Mouse (Mus musculus): ENCODE data around the gene Tspo.

The Tspo gene

DNA sequence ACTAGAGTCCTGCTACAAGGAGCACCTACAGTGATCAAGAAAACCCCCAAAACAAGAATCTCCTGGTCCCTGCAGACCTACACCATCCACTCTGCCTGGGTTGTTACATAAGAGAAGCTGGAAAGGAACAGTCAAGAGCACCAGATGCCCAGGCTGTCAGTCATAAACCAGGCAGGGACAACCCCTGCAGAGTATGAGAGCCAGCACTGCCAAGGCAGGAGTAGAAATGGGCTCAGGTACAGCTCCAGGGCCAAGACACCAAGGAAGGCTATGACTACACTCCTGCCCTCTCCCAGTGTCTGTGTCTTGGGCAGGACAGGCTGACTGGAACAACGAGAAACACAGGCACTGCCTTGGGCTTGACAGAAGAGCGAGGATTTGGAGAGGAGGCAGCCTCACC, 13.3 kb upstream of the Tspo start:
- H3K4me1 ChIP-seq (replicated peaks; ENCODE audit: low read depth, low read length): peaks cover 31% of the 10 kb centered on the region
- no peaks in the 10 kb centered on the region for H3K27me3 ChIP-seq (ENCODE audit: insufficient read depth, low read length)
- no peak for TF ChIP-seq POU5F1 (IDR thresholded peaks at IDR 0.05; ENCODE audit: borderline replicate concordance, low read length)
- TF ChIP-seq CTCF (conservative IDR thresholded peaks at IDR 0.05; ENCODE audit: low read length): no peak
- no peak for TF ChIP-seq NANOG (IDR thresholded peaks at IDR 0.05; ENCODE audit: borderline replicate concordance, low read length)
- peaks cover 83% of the 10 kb centered on the region for H3K36me3 ChIP-seq (ENCODE audit: insufficient read depth, low read length)
- H3K4me3 ChIP-seq (replicated peaks; ENCODE audit: low read length): no peak overlapping the region
- H3K9me3 ChIP-seq (ENCODE audit: low read length): no peaks in the 10 kb centered on the region

DNA sequence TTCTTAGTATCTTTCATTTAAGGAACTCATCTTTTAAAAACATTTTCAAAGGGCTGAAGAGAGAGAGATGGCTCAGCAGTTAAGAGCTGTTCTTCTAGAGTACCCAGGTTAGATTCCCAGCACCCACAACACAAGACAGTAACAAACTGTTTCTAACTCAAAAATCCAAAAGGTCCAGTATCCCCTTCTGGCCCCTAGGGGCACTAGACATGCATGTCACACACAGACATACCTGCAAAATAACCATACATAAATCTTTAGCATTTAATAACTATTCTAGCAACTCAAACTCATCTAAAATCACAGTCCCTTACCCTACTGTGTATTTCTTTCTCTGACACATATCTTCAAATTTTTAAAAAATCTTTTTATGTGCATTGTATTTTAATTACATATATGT, 9.6 kb upstream of the Tspo start:
- Histone ChIP-seq H3K4me3 (replicated peaks; ENCODE audit: low read length) (no peak overlapping the region), H3K4me1 (replicated peaks; ENCODE audit: low read depth, low read length) (peaks cover 14% of the 10 kb centered on the region), H3K36me3 (ENCODE audit: insufficient read depth, low read length) (peaks cover 46% of the 10 kb centered on the region), H3K9me3 (ENCODE audit: low read length) (no peaks in the 10 kb centered on the region), H3K27me3 (ENCODE audit: insufficient read depth, low read length) (no peaks in the 10 kb centered on the region)
- TF ChIP-seq NANOG (IDR thresholded peaks at IDR 0.05; ENCODE audit: borderline replicate concordance, low read length) (no peak), CTCF (conservative IDR thresholded peaks at IDR 0.05; ENCODE audit: low read length) (peak; percentile 44), POU5F1 (IDR thresholded peaks at IDR 0.05; ENCODE audit: borderline replicate concordance, low read length) (no peak)

DNA sequence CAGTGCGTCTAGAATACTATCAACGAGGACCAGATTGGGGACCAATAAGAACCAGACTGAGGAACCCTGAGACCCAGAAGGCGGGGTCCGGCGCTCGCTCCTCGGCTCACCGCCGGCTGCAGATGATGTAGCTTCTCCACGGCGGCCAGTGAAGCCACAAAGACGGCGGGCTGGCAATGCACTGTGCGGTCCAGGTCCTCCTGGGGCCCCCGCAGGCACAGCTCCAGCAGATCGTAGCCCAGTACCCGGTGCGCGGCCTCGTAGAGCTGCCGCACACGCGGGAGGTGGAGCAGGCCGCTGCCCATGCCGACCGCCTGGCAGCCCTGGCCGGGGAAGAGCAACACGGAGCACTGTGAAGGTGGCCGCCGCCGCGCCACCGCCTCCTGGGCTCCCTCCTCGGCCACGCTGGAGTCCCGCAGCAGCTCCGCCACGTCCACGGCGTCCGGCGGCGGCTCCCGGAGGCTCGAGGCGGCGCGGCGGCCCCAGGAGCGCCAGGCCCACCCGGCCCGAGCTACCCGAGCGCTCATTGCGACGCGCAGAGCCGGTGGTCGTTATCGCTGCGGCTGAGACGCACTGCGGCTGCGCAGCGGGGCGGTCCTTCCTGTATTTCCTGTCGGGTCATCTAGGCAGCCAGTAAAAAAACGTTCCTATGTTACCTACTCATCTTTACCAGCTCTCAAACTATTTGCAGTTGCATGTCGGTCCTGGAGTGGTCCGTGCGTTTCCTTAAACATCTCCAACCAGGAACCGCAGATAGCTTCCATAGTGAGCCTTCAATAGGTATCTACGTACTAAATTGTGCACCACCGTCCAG, 8.0 kb upstream of the Tspo start:
- TF ChIP-seq CTCF (conservative IDR thresholded peaks at IDR 0.05; ENCODE audit: low read length) (no peak), POU5F1 (IDR thresholded peaks at IDR 0.05; ENCODE audit: borderline replicate concordance, low read length) (no peak), NANOG (IDR thresholded peaks at IDR 0.05; ENCODE audit: borderline replicate concordance, low read length) (no peak)
- H3K9me3 ChIP-seq (ENCODE audit: low read length): no peaks in the 10 kb centered on the region
- peaks cover 31% of the 10 kb centered on the region for H3K36me3 ChIP-seq (ENCODE audit: insufficient read depth, low read length)
- peak overlapping the region; percentile 90 for H3K4me3 ChIP-seq (replicated peaks; ENCODE audit: low read length)
- H3K27me3 ChIP-seq (ENCODE audit: insufficient read depth, low read length): no peaks in the 10 kb centered on the region
- H3K4me1 ChIP-seq (replicated peaks; ENCODE audit: low read depth, low read length): peaks cover 14% of the 10 kb centered on the region

DNA sequence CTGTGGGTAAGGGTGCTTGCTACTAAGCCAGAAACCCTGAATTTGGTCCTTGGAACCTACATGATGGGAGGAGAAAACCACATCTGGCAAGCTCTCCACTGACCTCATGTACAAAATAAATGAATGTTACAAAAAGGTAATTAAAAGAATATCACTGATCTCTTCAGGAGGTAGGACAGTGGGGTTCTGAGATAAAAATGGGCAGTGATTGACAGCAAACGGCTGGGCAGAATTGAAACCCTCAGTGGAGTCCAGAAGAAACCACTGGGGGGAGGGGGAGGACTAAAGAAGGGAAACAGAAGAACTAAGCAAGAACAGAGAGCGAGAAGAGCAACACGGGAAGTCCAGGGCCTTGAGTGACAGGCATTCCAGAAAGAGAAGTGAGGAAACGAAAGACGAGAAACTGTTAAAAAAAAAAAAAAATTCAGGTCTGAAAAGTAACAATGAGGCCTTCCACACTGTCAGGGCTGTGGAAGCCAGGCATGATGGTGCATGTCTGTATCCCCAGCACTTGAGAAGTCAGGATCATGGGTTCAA, 2.4 kb upstream of the Tspo start:
- Histone ChIP-seq H3K4me3 (replicated peaks; ENCODE audit: low read length) (no peak overlapping the region), H3K27me3 (ENCODE audit: insufficient read depth, low read length) (no peaks in the 10 kb centered on the region)
- no peak for TF ChIP-seq NANOG (IDR thresholded peaks at IDR 0.05; ENCODE audit: borderline replicate concordance, low read length)

DNA sequence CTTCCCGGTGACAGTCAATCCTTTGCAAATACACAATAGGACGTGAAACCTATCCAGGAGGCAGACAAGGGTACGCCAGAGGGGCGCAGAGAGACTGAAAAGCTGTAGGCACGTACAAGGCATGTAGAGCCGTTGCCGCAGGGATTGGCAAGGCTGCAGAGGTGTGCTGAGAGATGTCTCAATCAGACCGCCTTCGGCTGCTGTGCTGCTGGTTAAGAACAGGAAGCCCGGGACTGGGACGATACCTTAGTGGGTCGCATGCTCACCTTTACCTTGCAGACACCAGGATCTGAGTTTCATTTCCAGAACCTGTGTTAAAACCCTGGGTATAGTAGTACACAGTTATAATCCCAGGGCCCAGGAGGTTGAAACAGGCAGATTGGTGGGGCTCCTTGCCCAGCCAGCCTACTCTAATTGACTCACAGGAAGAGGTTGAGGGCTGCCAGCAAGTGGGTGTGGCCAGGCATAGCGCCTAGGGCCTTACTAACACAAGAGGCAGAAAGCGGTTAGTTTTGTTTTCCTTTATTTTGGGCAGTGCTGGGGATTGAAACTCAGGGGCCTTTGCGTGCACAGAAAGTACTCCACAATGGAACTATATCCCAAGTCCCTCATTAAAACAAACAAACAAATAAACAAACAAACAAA, 644 bp upstream of the Tspo start:
- no peaks in the 10 kb centered on the region for H3K9me3 ChIP-seq (ENCODE audit: low read length)
- TF ChIP-seq CTCF (conservative IDR thresholded peaks at IDR 0.05; ENCODE audit: low read length) (no peak), POU5F1 (IDR thresholded peaks at IDR 0.05; ENCODE audit: borderline replicate concordance, low read length) (no peak), NANOG (IDR thresholded peaks at IDR 0.05; ENCODE audit: borderline replicate concordance, low read length) (no peak)
- H3K4me3 ChIP-seq (replicated peaks; ENCODE audit: low read length): peak overlapping the region; percentile 73
- no peaks in the 10 kb centered on the region for H3K36me3 ChIP-seq (ENCODE audit: insufficient read depth, low read length)
- H3K27me3 ChIP-seq (ENCODE audit: insufficient read depth, low read length): no peaks in the 10 kb centered on the region
- peaks cover 56% of the 10 kb centered on the region for H3K4me1 ChIP-seq (replicated peaks; ENCODE audit: low read depth, low read length)

More for the DNA sequence above, 2.4 kb upstream of the Tspo start:
- Histone ChIP-seq H3K36me3 (ENCODE audit: insufficient read depth, low read length) (no peaks in the 10 kb centered on the region), H3K4me1 (replicated peaks; ENCODE audit: low read depth, low read length) (peaks cover 48% of the 10 kb centered on the region), H3K9me3 (ENCODE audit: low read length) (no peaks in the 10 kb centered on the region)

DNA sequence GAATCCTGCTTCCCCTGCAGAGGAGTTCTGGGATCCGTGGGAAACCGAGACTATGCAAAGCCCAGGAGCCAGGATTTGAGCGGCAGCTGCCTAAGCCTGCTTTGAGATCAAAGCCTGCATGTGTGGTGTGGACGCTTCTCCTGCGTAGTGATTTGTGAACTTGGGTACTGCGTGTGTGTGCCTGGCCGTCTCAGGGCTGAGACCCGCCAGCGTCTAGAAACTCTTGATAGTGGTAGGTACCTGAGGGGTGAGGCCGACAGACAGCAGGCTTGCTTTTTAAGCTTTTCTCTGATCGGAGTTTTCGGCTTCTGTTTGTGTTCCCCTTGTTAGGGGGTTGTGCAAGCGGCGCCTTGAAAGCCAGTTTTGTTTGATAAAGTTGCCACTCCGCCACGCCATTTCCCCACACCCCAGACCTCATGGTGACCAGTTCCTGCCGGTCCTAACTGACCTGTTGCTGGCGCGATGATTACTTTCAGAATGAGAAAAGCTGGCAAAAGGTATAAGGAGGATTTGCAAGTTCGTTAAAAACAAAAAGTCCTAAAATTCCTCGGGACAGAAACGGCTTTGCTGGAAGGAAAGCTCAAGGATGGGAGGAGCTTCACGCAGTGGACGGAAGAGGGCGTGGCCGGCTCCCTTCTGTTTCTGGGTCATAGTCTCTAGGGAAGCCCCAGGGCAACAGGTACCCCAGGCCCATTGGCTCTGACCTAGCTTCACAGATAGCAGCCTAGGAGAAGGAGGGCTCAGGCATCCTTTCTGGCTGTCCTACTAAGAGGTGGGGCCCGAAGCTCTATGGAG, 662 bp downstream of the Tspo start:
- no peaks in the 10 kb centered on the region for H3K36me3 ChIP-seq (ENCODE audit: insufficient read depth, low read length)
- no peaks in the 10 kb centered on the region for H3K9me3 ChIP-seq (ENCODE audit: low read length)
- peak overlapping the region; percentile 73 for H3K4me3 ChIP-seq (replicated peaks; ENCODE audit: low read length)
- peaks cover 56% of the 10 kb centered on the region for H3K4me1 ChIP-seq (replicated peaks; ENCODE audit: low read depth, low read length)
- no peak for TF ChIP-seq NANOG (IDR thresholded peaks at IDR 0.05; ENCODE audit: borderline replicate concordance, low read length)
- TF ChIP-seq POU5F1 (IDR thresholded peaks at IDR 0.05; ENCODE audit: borderline replicate concordance, low read length): no peak
- no peak for TF ChIP-seq CTCF (conservative IDR thresholded peaks at IDR 0.05; ENCODE audit: low read length)
- no peaks in the 10 kb centered on the region for H3K27me3 ChIP-seq (ENCODE audit: insufficient read depth, low read length)

DNA sequence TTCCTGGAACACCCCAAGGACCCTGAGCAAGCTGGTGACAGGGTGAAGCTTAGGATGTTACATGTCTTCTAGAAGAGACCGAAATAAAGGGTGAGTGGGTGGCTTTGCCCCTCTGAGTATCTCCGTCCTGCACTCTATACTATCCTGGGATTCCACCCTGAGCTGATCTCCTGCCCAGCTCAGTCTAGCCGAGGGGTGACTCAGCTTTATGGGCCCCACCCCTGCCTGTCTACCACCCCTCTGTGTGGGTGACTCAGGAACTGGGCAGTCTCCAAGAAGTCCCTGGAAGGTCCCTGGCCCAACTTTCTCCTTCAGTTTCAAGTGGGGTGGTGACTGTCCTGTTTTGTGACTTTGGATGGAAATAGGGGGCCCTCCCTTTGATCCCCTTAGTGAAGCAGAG, 2.0 kb downstream of the Tspo start:
- Histone ChIP-seq H3K4me3 (replicated peaks; ENCODE audit: low read length) (no peak overlapping the region), H3K27me3 (ENCODE audit: insufficient read depth, low read length) (no peaks in the 10 kb centered on the region), H3K36me3 (ENCODE audit: insufficient read depth, low read length) (no peaks in the 10 kb centered on the region), H3K9me3 (ENCODE audit: low read length) (no peaks in the 10 kb centered on the region), H3K4me1 (replicated peaks; ENCODE audit: low read depth, low read length) (peaks cover 69% of the 10 kb centered on the region)
- TF ChIP-seq NANOG (IDR thresholded peaks at IDR 0.05; ENCODE audit: borderline replicate concordance, low read length) (no peak), POU5F1 (IDR thresholded peaks at IDR 0.05; ENCODE audit: borderline replicate concordance, low read length) (no peak), CTCF (conservative IDR thresholded peaks at IDR 0.05; ENCODE audit: low read length) (no peak)

DNA sequence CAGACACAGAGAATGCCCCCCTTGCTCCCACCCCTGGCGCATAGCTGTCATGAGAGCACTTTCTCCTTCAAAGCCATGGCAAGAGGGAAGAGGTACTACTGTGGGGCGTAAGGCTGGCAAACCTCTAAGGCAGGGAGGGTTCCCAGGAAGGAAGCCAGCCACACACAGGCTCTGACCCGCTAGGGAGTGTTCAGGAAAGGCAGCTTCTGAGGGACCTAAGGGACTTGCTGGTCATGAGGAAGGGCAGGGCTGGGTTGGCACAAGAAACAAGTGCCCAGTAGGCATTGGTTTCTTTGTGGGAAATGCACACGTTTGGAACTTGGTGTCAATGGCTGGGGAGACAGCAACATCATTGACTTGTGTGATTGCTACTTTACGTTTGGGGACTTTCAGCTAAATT, 2.6 kb downstream of the Tspo start:
- H3K9me3 ChIP-seq (ENCODE audit: low read length): no peaks in the 10 kb centered on the region
- no peaks in the 10 kb centered on the region for H3K27me3 ChIP-seq (ENCODE audit: insufficient read depth, low read length)
- TF ChIP-seq NANOG (IDR thresholded peaks at IDR 0.05; ENCODE audit: borderline replicate concordance, low read length): no peak
- no peak for TF ChIP-seq POU5F1 (IDR thresholded peaks at IDR 0.05; ENCODE audit: borderline replicate concordance, low read length)
- TF ChIP-seq CTCF (conservative IDR thresholded peaks at IDR 0.05; ENCODE audit: low read length): no peak
- no peaks in the 10 kb centered on the region for H3K36me3 ChIP-seq (ENCODE audit: insufficient read depth, low read length)
- H3K4me1 ChIP-seq (replicated peaks; ENCODE audit: low read depth, low read length): peaks cover 73% of the 10 kb centered on the region
- no peak overlapping the region for H3K4me3 ChIP-seq (replicated peaks; ENCODE audit: low read length)
